Mouse (Mus musculus): ENCODE data around the gene Col7a1.

DNA sequence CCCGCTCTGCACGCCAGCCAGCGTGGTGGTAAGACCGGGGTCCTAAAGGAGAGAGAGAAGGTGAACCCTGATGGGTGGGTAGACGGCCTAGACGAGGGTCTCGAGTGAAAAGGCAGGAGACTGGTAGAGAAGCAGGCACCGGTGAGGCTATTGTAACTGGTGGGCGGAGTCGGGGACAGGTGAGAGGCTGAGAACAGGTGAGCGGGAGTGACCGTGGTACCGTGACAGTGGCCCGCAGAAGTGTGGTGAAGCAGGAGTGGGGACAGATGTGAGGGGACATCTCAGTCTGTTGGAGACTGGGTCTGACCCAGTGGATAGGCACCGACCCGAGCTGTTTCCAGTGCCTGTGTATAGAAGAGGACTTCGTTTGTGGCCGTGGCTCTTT lies 38.7 kb downstream of the Col7a1 start:
- TF ChIP-seq EP300 (IDR thresholded peaks at IDR 0.05) (no peak), CTCF (IDR thresholded peaks at IDR 0.05) (no peak)
